Mouse (Mus musculus): ENCODE measurements around the gene Usp6nl. TPM values are rescaled to one million over a fixed set of nuclear protein-coding genes. Genes with fewer than 3 reads are reported as not detected.

Usp6nl gene
- polyA plus RNA-seq, 1 experiment from 2014 or later = 18.3 TPM

GRCm38 (mm10) chr2:6322938-6323521 lies 563 bp downstream of the Usp6nl start:
- WGBS = under 1% methylated on average over 61 of the region's 70 CpGs
- Histone ChIP-seq H3K4me2 (ENCODE audit: low read depth, low read length, severe bottlenecking) (peak overlapping the region; percentile 66), H3K36me3 (ENCODE audit: control insufficient read depth, insufficient read depth, low read length) (no peaks in the 10 kb centered on the region), H3K9ac (ENCODE audit: low read length) (peak overlapping the region; percentile 97), H3K27me3 (ENCODE audit: control insufficient read depth, insufficient read depth, low read length) (no peaks in the 10 kb centered on the region; the same call in 1 of the 2 replicates), H3K4me1 (replicated peaks; ENCODE audit: control insufficient read depth, insufficient read depth, low read length) (peaks cover 10% of the 10 kb centered on the region), H3K4me3 (ENCODE audit: low read depth, low read length) (peak overlapping the region; percentile 93), H3K9me3 (ENCODE audit: control insufficient read depth, low read length) (no peaks in the 10 kb centered on the region), H3K27ac (ENCODE audit: low read depth, low read length) (peak overlapping the region; percentile 97)
- DNase-seq (ENCODE audit: low spot score) (no peak), ATAC-seq (replicated peaks; ENCODE audit: low FRiP score) (peak; percentile 80)

DNA sequence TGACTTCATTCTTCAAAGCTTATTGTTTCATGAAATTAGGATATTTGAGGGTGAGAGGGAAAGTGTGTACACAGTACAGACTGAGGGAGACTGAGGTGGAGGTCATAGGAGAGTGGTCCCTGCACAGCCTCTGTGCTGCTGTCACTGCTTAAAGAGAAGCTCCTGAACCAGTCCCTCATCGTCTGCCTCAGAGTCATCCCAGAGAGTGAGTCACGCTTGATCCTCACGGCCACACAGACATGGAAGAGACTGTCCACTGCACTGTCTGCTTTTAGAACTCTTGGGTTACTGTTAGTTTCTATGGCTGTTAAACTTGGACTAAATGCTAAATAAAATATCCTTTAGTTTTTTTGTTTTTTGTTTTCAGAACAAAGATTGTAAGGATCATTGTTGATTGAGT lies 3.2 kb downstream of the Usp6nl start:
- peaks cover 10% of the 10 kb centered on the region for H3K4me1 ChIP-seq (replicated peaks; ENCODE audit: control insufficient read depth, insufficient read depth, low read length)
- WGBS = 46% methylated on average over 3 of the region's 3 CpGs
- no peaks in the 10 kb centered on the region for H3K36me3 ChIP-seq (ENCODE audit: control insufficient read depth, insufficient read depth, low read length)
- no peaks in the 10 kb centered on the region; the same call in 1 of the 2 replicates for H3K27me3 ChIP-seq (ENCODE audit: control insufficient read depth, insufficient read depth, low read length)
- no peak overlapping the region for H3K27ac ChIP-seq (ENCODE audit: low read depth, low read length)
- no peak overlapping the region for H3K9ac ChIP-seq (ENCODE audit: low read length)
- H3K4me3 ChIP-seq (ENCODE audit: low read depth, low read length) = no peak overlapping the region
- H3K4me2 ChIP-seq (ENCODE audit: low read depth, low read length, severe bottlenecking) = no peak overlapping the region
- H3K9me3 ChIP-seq (ENCODE audit: control insufficient read depth, low read length) = no peaks in the 10 kb centered on the region
- no peak for ATAC-seq (replicated peaks; ENCODE audit: low FRiP score)
- DNase-seq (ENCODE audit: low spot score) = no peak

GRCm38 (mm10) chr2:6328927-6329326 lies 6.5 kb downstream of the Usp6nl start:
- Histone ChIP-seq H3K4me2 (ENCODE audit: low read depth, low read length, severe bottlenecking) (no peak overlapping the region), H3K4me1 (replicated peaks; ENCODE audit: control insufficient read depth, insufficient read depth, low read length) (peaks cover 2% of the 10 kb centered on the region), H3K9ac (ENCODE audit: low read length) (no peak overlapping the region), H3K36me3 (ENCODE audit: control insufficient read depth, insufficient read depth, low read length) (no peaks in the 10 kb centered on the region), H3K9me3 (ENCODE audit: control insufficient read depth, low read length) (no peaks in the 10 kb centered on the region), H3K4me3 (ENCODE audit: low read depth, low read length) (no peak overlapping the region), H3K27me3 (ENCODE audit: control insufficient read depth, insufficient read depth, low read length) (no peaks in the 10 kb centered on the region), H3K27ac (ENCODE audit: low read depth, low read length) (no peak overlapping the region)
- WGBS = 89% methylated on average over 7 of the region's 7 CpGs
- DNase-seq (ENCODE audit: low spot score) = no peak
- ATAC-seq (replicated peaks; ENCODE audit: low FRiP score) = no peak

DNA sequence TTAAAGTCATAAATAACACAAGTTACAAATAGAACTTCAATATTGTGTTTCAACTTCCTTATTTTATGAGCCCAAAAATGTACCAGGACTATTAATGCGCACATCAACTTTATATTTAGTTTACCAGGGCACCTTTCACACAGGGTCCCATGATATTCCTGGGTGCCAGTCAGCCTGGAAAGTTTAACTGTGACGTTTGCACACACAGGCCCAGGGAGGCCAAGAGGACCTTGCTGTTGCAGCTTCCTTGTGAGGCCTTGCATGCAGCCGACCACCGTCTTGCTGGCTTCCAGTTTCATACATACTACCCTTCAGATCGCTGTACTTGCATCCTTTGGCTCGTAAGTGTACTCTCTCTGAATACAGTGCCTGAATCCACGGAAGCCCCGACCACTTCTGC lies 8.3 kb downstream of the Usp6nl start:
- Histone ChIP-seq H3K4me3 (ENCODE audit: low read depth, low read length) (no peak overlapping the region), H3K4me1 (replicated peaks; ENCODE audit: control insufficient read depth, insufficient read depth, low read length) (no peaks in the 10 kb centered on the region; the same call in 1 of the 2 replicates), H3K27me3 (ENCODE audit: control insufficient read depth, insufficient read depth, low read length) (no peaks in the 10 kb centered on the region), H3K27ac (ENCODE audit: low read depth, low read length) (no peak overlapping the region), H3K9me3 (ENCODE audit: control insufficient read depth, low read length) (no peaks in the 10 kb centered on the region), H3K9ac (ENCODE audit: low read length) (no peak overlapping the region), H3K36me3 (ENCODE audit: control insufficient read depth, insufficient read depth, low read length) (no peaks in the 10 kb centered on the region), H3K4me2 (ENCODE audit: low read depth, low read length, severe bottlenecking) (no peak overlapping the region)
- ATAC-seq (replicated peaks; ENCODE audit: low FRiP score) (no peak), DNase-seq (ENCODE audit: low spot score) (no peak)
- 92% methylated on average over 8 of the region's 8 CpGs for WGBS

- H3K9me3 ChIP-seq (ENCODE audit: control insufficient read depth, low read length) = no peaks in the 10 kb centered on the region
- H3K27me3 ChIP-seq (ENCODE audit: control insufficient read depth, insufficient read depth, low read length) = no peaks in the 10 kb centered on the region
- ATAC-seq (replicated peaks; ENCODE audit: low FRiP score) (no peak), DNase-seq (ENCODE audit: low spot score) (no peak)
- H3K36me3 ChIP-seq (ENCODE audit: control insufficient read depth, insufficient read depth, low read length) = no peaks in the 10 kb centered on the region
- no peak overlapping the region for H3K27ac ChIP-seq (ENCODE audit: low read depth, low read length)
- H3K9ac ChIP-seq (ENCODE audit: low read length) = no peak overlapping the region
- no peak overlapping the region for H3K4me3 ChIP-seq (ENCODE audit: low read depth, low read length)
- H3K4me2 ChIP-seq (ENCODE audit: low read depth, low read length, severe bottlenecking) = no peak overlapping the region
- 86% methylated on average over 7 of the region's 7 CpGs for WGBS
- H3K4me1 ChIP-seq (replicated peaks; ENCODE audit: control insufficient read depth, insufficient read depth, low read length) = no peaks in the 10 kb centered on the region; the same call in 1 of the 2 replicates
Observed at GRCm38 (mm10) chr2:6331324-6332137, 9.1 kb downstream of the Usp6nl start.

- Histone ChIP-seq H3K4me3 (ENCODE audit: low read depth, low read length) (no peak overlapping the region), H3K9me3 (ENCODE audit: control insufficient read depth, low read length) (no peaks in the 10 kb centered on the region), H3K27me3 (ENCODE audit: control insufficient read depth, insufficient read depth, low read length) (no peaks in the 10 kb centered on the region), H3K27ac (ENCODE audit: low read depth, low read length) (no peak overlapping the region), H3K4me1 (replicated peaks; ENCODE audit: control insufficient read depth, insufficient read depth, low read length) (no peaks in the 10 kb centered on the region; the same call in 1 of the 2 replicates), H3K9ac (ENCODE audit: low read length) (no peak overlapping the region), H3K36me3 (ENCODE audit: control insufficient read depth, insufficient read depth, low read length) (no peaks in the 10 kb centered on the region; the same call in 1 of the 2 replicates), H3K4me2 (ENCODE audit: low read depth, low read length, severe bottlenecking) (no peak overlapping the region)
- ATAC-seq (replicated peaks; ENCODE audit: low FRiP score) (no peak), DNase-seq (ENCODE audit: low spot score) (no peak)
- 67% methylated on average over 1 of the region's 1 CpGs for WGBS
Observed at GRCm38 (mm10) chr2:6333570-6333969, 11.1 kb downstream of the Usp6nl start.

- no peaks in the 10 kb centered on the region; the same call in 1 of the 2 replicates for H3K4me1 ChIP-seq (replicated peaks; ENCODE audit: control insufficient read depth, insufficient read depth, low read length)
- DNase-seq (ENCODE audit: low spot score) = no peak
- no peak overlapping the region for H3K9ac ChIP-seq (ENCODE audit: low read length)
- no peak for ATAC-seq (replicated peaks; ENCODE audit: low FRiP score)
- H3K36me3 ChIP-seq (ENCODE audit: control insufficient read depth, insufficient read depth, low read length) = no peaks in the 10 kb centered on the region; the same call in 1 of the 2 replicates
- WGBS = 90% methylated on average over 6 of the region's 6 CpGs
- H3K4me3 ChIP-seq (ENCODE audit: low read depth, low read length) = no peak overlapping the region
- H3K27ac ChIP-seq (ENCODE audit: low read depth, low read length) = no peak overlapping the region
- no peaks in the 10 kb centered on the region for H3K27me3 ChIP-seq (ENCODE audit: control insufficient read depth, insufficient read depth, low read length)
- no peaks in the 10 kb centered on the region for H3K9me3 ChIP-seq (ENCODE audit: control insufficient read depth, low read length)
- no peak overlapping the region for H3K4me2 ChIP-seq (ENCODE audit: low read depth, low read length, severe bottlenecking)
Observed at GRCm38 (mm10) chr2:6334011-6334410, 11.5 kb downstream of the Usp6nl start.

- no peak overlapping the region for H3K4me3 ChIP-seq (ENCODE audit: low read depth, low read length)
- ATAC-seq (replicated peaks; ENCODE audit: low FRiP score) (no peak), DNase-seq (ENCODE audit: low spot score) (no peak)
- no peaks in the 10 kb centered on the region for H3K4me1 ChIP-seq (replicated peaks; ENCODE audit: control insufficient read depth, insufficient read depth, low read length)
- no peak overlapping the region for H3K9ac ChIP-seq (ENCODE audit: low read length)
- no peaks in the 10 kb centered on the region for H3K9me3 ChIP-seq (ENCODE audit: control insufficient read depth, low read length)
- no peak overlapping the region for H3K4me2 ChIP-seq (ENCODE audit: low read depth, low read length, severe bottlenecking)
- no peak overlapping the region for H3K27ac ChIP-seq (ENCODE audit: low read depth, low read length)
- H3K27me3 ChIP-seq (ENCODE audit: control insufficient read depth, insufficient read depth, low read length) = no peaks in the 10 kb centered on the region
- WGBS = 92% methylated on average over 14 of the region's 14 CpGs
- H3K36me3 ChIP-seq (ENCODE audit: control insufficient read depth, insufficient read depth, low read length) = no peaks in the 10 kb centered on the region; the same call in 1 of the 2 replicates
Observed at GRCm38 (mm10) chr2:6335032-6335735, 12.7 kb downstream of the Usp6nl start.

Measured in forebrain, embryonic 11.5 days (tissue).